Mouse (Mus musculus): ENCODE measurements at regions not wholly inside any gene's neighbourhood (a gene's known extent, or its start where the extent isn't known, plus 50 kb on each side); places are given as distances from the start of the nearest gene placed in this dataset.

DNA sequence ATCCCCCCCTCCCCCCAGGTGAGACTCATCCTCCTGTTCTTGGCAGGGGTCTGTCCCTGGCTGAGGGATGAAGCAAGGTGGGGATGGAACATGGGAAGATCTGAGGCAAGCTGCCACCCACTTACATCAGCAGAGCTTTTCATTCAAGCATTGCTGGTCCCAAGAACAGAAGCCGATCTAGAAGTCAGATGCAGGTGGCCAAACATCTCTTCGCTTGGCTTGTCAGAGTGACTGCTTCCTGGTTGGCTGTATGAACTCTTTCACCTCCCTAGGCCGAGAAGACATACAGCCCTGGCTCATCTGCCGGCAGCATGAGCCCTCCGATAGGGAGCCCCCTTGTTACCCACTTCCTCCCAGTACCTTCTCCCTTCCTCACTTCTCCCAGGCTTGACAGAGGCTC, 55.8 kb upstream of the Smndc1 start:
- no peak for DNase-seq
- intact Hi-C loops (cut with DNase I; ENCODE audit: low total_unique reads) = no loop called here

DNA sequence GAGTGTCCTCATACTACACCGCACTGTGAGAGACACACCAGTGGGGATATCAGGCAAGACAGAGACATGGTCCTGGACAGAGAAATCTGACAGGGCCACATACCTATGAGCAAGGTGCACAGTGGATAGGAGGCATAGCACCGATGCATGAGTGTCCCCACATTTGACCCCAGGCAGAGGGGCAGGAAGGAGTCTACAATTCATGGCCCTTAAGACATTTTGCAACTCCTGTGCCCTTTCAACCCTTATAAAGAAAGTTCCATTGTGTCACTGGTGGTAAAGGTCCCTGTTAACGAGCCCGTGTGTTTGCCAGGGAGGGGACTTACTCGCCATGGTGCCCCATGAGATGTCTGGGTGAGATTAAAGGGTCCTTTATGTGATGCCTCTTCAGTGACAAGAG, 54.3 kb upstream of the Smndc1 start:
- intact Hi-C loops (cut with DNase I; ENCODE audit: low total_unique reads) = no loop called here

DNA sequence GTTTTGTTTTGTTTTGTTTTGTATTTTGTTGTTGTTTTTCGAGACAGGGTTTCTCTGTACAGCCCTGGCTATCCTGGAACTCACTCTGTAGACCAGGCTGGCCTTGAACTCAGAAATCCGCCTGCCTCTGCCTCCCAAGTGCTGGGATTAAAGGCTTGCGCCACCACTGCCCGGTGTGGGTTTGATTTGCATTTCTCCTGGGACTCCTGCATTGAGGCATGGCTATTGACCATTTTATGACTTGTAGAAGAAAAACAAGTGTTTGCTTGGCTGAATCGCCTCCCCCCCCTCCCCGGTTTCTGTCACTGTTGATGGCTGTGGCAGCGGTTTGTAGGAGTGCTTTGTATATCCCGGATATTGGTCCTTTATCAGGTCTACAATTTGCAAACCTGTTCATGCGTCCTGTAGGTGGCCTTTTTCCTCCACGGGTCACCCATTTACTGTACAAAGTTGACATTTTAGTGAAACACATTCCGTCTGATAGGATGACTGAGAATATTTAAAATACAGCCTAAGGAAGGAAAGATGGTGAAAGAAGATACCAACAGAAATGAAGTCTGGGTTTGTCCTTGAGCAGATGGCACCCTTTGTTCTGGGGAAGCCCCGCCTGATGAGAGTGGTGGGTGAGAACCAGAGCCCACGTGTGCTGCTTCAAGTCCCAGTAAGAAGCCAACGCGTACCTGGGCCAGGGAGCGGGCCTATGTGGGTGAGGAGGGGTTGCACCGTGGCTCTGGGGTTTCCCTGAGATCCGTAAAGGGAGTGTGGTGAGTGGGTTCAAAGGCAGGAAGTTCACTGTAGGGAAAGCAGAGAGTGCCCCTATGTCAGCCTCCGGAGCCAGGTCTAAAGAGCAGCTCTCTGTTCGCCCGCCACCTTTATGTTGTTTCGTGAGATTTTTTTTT, 52.6 kb upstream of the Smndc1 start:
- intact Hi-C loops (cut with DNase I; ENCODE audit: low total_unique reads) = no loop called here
- no peak for DNase-seq

More for the DNA sequence above, 54.3 kb upstream of the Smndc1 start:
- DNase-seq = no peak

DNA sequence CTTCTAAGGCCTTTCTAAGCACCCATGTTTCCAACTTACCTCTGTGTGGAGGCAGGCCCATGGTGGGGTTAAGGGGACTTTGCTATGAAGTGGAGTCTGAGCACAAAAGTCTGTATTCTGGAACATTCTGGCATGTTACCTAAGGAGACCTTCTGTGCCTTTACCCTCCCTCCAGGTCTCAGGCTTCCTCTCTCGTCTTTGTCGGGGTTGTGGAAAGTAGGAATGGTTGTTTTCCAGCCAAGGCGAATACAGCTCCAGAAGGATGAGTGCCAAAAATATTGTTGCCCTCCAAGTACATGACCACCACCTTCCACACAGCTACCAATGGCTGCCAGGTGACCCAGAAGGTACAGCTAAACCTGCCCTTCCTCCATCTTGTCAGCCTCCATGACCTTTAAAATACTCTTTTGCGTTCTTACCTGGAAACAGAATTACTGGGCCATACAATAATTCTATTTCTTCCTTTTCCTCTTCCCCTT, 51.8 kb upstream of the Smndc1 start:
- DNase-seq = no peak
- intact Hi-C loops (cut with DNase I; ENCODE audit: low total_unique reads) = no loop called here

DNA sequence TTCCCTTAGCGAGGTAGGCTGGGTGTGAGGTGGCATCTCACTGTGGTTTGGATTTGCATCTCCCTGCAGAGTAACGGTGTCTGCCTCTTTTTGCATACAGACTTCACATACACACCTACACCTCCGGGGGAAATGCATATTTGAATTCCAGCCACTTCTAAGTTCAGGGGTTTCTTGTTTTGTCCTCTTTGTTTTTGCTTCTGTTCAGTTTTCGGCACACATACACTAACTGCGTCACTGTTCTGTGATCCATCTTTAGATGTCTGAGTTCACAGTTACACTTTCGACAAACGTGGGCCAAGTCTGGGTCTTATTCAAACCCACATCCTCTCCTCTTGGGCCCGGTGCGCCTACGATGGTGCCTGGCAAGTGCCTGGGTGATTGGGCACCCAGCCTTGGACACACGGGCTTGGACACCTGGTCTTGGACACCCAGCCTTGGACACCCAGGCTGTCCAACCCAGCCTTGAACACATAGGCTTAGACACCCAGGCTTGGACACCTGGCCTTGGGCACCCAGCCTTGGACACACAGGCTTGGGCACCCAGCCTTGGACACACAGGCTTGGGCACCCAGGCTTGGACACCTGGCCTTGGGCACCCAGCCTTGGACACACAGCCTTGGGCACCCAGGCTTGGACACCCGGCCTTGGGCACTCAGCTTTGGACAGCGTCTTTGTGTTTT, 51.2 kb upstream of the Smndc1 start:
- no peak for DNase-seq
- intact Hi-C loops (cut with DNase I; ENCODE audit: low total_unique reads) = no loop called here

DNA sequence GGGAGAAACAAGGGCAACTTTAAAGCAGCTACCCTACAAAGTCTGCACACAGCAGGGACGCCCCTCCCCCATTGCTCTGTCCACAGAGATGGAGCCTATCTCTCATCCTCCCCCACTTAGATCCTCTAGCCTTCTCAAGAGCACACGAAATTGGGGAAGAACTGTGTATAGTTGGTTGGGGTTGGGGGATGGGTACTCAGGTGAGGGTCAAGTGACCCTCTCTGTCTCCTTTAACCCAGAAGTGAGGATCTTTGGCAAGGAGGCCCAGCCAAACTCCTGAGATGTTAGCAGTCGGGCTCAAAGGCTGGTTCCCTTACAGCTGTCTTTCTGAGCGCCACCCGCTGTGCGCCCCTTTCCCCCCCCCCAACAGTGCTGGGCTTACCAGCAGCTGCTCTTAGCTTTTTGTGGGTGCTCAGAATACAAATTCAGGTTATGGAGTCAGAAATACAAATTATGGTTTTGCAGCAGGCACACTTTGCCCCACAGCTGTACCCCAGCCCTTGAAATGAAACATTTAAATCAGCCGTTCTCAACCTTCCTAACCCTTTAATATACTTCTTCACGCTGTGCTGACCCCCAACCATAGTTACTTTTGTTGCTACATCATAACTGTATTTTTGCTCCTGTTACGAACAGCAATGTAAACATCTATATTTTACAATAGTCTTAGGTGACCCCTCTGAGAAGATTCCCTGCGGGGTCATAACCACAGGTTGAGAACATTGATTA, 50.1 kb upstream of the Smndc1 start:
- intact Hi-C loops (cut with DNase I; ENCODE audit: low total_unique reads) = no loop called here
- DNase-seq = no peak
